Mouse (Mus musculus) small intestine, adult 2 months (tissue): ENCODE results near the gene Alg11.

Experiments
- CTCF ChIP-seq: fragments of 200-500 bp; IDR thresholded peaks from 2 replicates; pipeline ENCODE4 v1.5.1; 2012; ENCODE audit warnings: low read depth, mild to moderate bottlenecking, control low read depth, inconsistent platforms, low read length, moderate library complexity, mixed read lengths; ENCODE audit not compliant: insufficient replicate concordance, insufficient read length; ENCODE audit errors: extremely low read depth
- POLR2A ChIP-seq: fragments of 200-500 bp; IDR thresholded peaks from 2 replicates; pipeline ENCODE4 v1.6.1; 2012; ENCODE audit warnings: low read depth, mild to moderate bottlenecking, control low read depth, inconsistent platforms, low read length, moderate library complexity

GRCm38 (mm10) chr8:22037022-22037421, 23.5 kb upstream of the Alg11 start:
- TF ChIP-seq POLR2A (no peak), CTCF (no peak)
